Mouse (Mus musculus) erythroblast, embryonic 14.5 days (primary cell): ENCODE measurements around the gene Vasn.

Experiments
- GATA1 ChIP-seq: IDR thresholded peaks from 2 replicates; pipeline ENCODE4 v1.6.1; 2012; ENCODE audit warnings: low read length, inconsistent platforms, mixed read lengths
- TAL1 ChIP-seq: IDR thresholded peaks from 3 replicates; pipeline ENCODE4 v1.6.1; 2012; ENCODE audit warnings: low read length, inconsistent platforms, mixed read lengths

DNA sequence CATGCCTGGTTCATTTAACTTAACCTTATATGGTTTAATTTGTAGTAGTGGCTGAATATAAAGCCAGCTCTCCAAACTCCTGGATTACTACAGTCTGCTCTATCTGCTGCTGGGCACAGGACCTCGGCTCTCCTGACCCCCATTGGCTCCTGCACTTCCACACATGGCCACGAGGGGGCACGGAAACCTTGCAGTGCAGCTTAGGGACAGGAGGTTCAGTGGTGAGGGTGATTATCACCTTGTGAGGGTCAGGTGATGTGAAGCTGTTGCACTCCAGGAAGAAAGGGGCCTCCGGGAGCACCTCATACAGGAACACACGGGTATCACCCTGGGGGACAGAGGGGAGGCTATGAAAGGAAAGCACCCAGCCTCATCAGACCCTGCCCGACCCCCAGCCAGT is 9.8 kb upstream of the Vasn start:
- TF ChIP-seq GATA1 (no peak), TAL1 (no peak)
